In genomic region chr17:43261937-43262336, GRCm38 (mm10) we compare ENCODE assay signal across 34 mouse cellular contexts. TPM values are rescaled to one million over a fixed set of nuclear protein-coding genes. Genes with fewer than 3 reads are reported as not detected.
DNase-seq lines count a peak whose midpoint lies in the region; ATAC-seq lines count a peak whose summit lies in the region.
"Had no signal": no experiment of that assay in that cellular context is flagged by ENCODE, and none has a peak within 500 bp of the region (broad histone marks: within the 10 kb centered on the region; RNA-seq: fewer than 3 reads in every experiment).

No protein-coding gene starts in this region.

- H3K4me3 ChIP-seq in megakaryocyte, embryonic 14.5 days (replicated peaks), result peak overlapping the region; percentile 13
- H3K4me3 ChIP-seq: embryonic facial prominence, embryonic 10.5 days; embryonic facial prominence, embryonic 13.5 days; erythroblast, embryonic 14.5 days; forebrain, embryonic 12.5 days; forebrain, embryonic 15.5 days; gastrocnemius, adult 2 months; heart, adult 2 months; heart, embryonic 10.5 days; heart, embryonic 13.5 days; hindbrain, embryonic 10.5 days; hindbrain, embryonic 13.5 days had no signal

- DNase-seq in 416B (ENCODE audit: low read depth), result peak; percentile 52
- DNase-seq in frontal cortex, postnatal 10 days (ENCODE audit: low spot score in 2 of 2), result no peak
- no peak for DNase-seq in urinary bladder, postnatal 4 days (ENCODE audit: low spot score in 2 of 2)
- DNase-seq: adrenal gland, adult 2 months; adrenal gland, postnatal 14 days; cerebellum, adult 11 months; cerebellum, adult 2 months; cerebellum, adult 9-11 months; cerebellum, postnatal 25 days; embryo, embryonic 11 days; gastrocnemius, adult 2 months; gastrocnemius, postnatal 14 days; heart, adult 2 months had no signal

- peaks cover 4% of the 10 kb centered on the region for H3K36me3 ChIP-seq in megakaryocyte, embryonic 14.5 days (replicated peaks; ENCODE audit: low read length)
- H3K36me3 ChIP-seq: embryonic facial prominence, embryonic 10.5 days; embryonic facial prominence, embryonic 13.5 days; forebrain, embryonic 12.5 days; forebrain, embryonic 15.5 days; heart, embryonic 10.5 days; heart, embryonic 13.5 days; hindbrain, embryonic 10.5 days; hindbrain, embryonic 13.5 days had no signal

- H3K9me3 ChIP-seq in megakaryocyte, embryonic 14.5 days, result peaks cover 35% of the 10 kb centered on the region
- H3K9me3 ChIP-seq: forebrain, embryonic 15.5 days had no signal

- H3K27me3 ChIP-seq in megakaryocyte, embryonic 14.5 days (replicated peaks), result no peaks in the 10 kb centered on the region
- H3K27me3 ChIP-seq: embryonic facial prominence, embryonic 13.5 days; forebrain, embryonic 12.5 days; forebrain, embryonic 15.5 days; heart, embryonic 13.5 days; hindbrain, embryonic 13.5 days had no signal

- peaks cover 15% of the 10 kb centered on the region for H3K4me1 ChIP-seq in megakaryocyte, embryonic 14.5 days
- H3K4me1 ChIP-seq: forebrain, embryonic 12.5 days; hindbrain, embryonic 10.5 days had no signal

- ATAC-seq in megakaryocyte, adult 5-6 weeks (ENCODE audit: poor library complexity, severe bottlenecking), result no peak
- peak; percentile 61 for ATAC-seq in granulocyte monocyte progenitor cell, adult 5-6 weeks (replicated peaks; ENCODE audit: poor library complexity, severe bottlenecking)
- ATAC-seq: CD4-positive, CD25-positive, alpha-beta regulatory T cell, adult 4 months; forebrain, embryonic 15.5 days; hindbrain, postnatal 0 days; inflammation-experienced regulatory T-cells, adult 6 months; intestine, embryonic 16.5 days had no signal

RNA-seq across cellular contexts. Expression of gene Adgrf1, which starts 8.2 kb away (rescaled TPM):
- polyA plus RNA-seq in megakaryocyte, embryonic 14.5 days (2012; ENCODE audit: insufficient read depth, low replicate concordance), result not detected in 2 replicates
- 0.09 TPM in 1 of 2 replicates, not detected in the other for total RNA-seq in megakaryocyte, adult 5-6 weeks (2015)
- total RNA-seq in megakaryocyte, adult 5-6 weeks (2017), result not detected in 2 replicates
- not detected in 2 replicates for total RNA-seq in granulocyte monocyte progenitor cell, adult 5-6 weeks (2014; fragmentation: Nextera tagmentation)
- not detected in 2 replicates for total RNA-seq in granulocyte monocyte progenitor cell, adult 5-6 weeks (2017)
- total RNA-seq: adrenal gland, adult 2 months; gastrocnemius, adult 2 months; gastrocnemius, postnatal 4 days; heart, adult 2 months; heart, postnatal 25 days; hindbrain, postnatal 0 days; MEL had no signal
- polyA plus RNA-seq: adrenal gland, adult 2 months; C2C12; CD4-positive, CD25-positive, alpha-beta regulatory T cell, adult 4 months; cerebellum, adult 2 months; embryonic facial prominence, embryonic 10.5 days; embryonic facial prominence, embryonic 13.5 days; erythroblast, embryonic 14.5 days; forebrain, embryonic 12.5 days; forebrain, embryonic 15.5 days; heart, embryonic 16.5 days; hindbrain, embryonic 10.5 days; hindbrain, embryonic 13.5 days; hindbrain, postnatal 0 days; inflammation-experienced regulatory T-cells, adult 6 months had no signal
